Mouse (Mus musculus): ENCODE measurements at regions not wholly inside any gene's neighbourhood (a gene's known extent, or its start where the extent isn't known, plus 50 kb on each side); places are given as distances from the start of the nearest gene placed in this dataset.
A peak's percentile ranks its signal among the peaks of the same experiment; 100 is the strongest.

DNA sequence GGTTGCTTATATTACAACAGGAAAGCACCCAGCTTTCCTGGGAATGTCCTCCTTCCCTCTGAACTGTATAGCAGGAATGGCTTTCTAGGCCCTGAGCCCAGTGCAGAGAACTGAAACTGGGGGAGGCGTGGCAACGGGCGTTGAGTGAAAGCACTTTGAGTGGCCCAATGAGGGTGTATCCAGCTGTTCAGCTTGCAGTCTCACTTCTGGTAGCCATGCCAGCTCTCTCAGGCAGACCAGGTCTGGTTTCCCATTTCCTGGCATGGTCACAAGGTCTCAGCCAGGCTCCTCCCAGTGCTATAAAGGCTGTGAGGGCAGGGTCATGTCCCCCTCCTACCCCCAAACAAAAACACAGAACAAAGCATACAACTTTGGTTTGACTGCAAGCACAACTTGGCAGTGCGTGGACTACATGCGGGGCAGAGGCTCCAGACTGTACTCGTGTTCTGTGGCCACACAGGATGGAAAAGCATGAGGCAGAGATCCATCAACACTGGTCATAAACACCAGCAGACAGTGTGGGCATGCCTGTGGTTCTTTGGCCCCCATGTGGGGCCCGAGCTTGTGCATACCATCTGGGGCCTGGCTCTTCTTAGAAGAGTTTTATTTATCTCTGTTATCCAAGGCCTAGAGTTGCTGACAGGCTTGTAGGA is 69.1 kb upstream of the Thpo start:
- TF ChIP-seq TCF12 (IDR thresholded peaks at IDR 0.05; ENCODE audit: low read depth, low read length) (no peak), SIN3A (IDR thresholded peaks at IDR 0.05; ENCODE audit: low read length) (peak; percentile 55; the same call in 1 of the 2 replicates), USF2 (conservative IDR thresholded peaks at IDR 0.05; ENCODE audit: low read depth, low read length) (no peak), ELF1 (IDR thresholded peaks at IDR 0.05; ENCODE audit: low read depth, low read length) (peak; percentile 43; the same call in 1 of the 2 replicates), MXI1 (IDR thresholded peaks at IDR 0.05; ENCODE audit: low read depth, low read length) (peak; percentile 44; the same call in 1 of the 2 replicates), ZMIZ1 (IDR thresholded peaks at IDR 0.05; ENCODE audit: low read depth, low read length) (no peak), IRF4 (IDR thresholded peaks at IDR 0.05; ENCODE audit: low read depth, low read length) (peak; percentile 77), JUND (conservative IDR thresholded peaks at IDR 0.05; ENCODE audit: low read depth, low read length) (no peak), TBP (conservative IDR thresholded peaks at IDR 0.05; ENCODE audit: low read depth, low read length) (no peak), SMC3 (IDR thresholded peaks at IDR 0.05; ENCODE audit: low read depth, low read length) (no peak), MYC (IDR thresholded peaks at IDR 0.05; ENCODE audit: low read depth, low read length) (0 out of 2 replicates have a peak, but pooled peaks have one; percentile 21), RAD21 (IDR thresholded peaks at IDR 0.05; ENCODE audit: low read depth, low read length) (no peak)
- H3K36me3 ChIP-seq (replicated peaks in 1 of 2; ENCODE audit: control insufficient read depth in 1 of 2, insufficient read depth in 1 of 2, low read length in 1 of 2) = no peaks in the 10 kb centered on the region
- H3K79me2 ChIP-seq (replicated peaks; ENCODE audit: control insufficient read depth, extremely low read depth, insufficient read depth, poor library complexity, severe bottlenecking) = no peaks in the 10 kb centered on the region
- H3K4me2 ChIP-seq (ENCODE audit: insufficient read depth, low read depth, poor library complexity, severe bottlenecking) = no peak overlapping the region
- in situ Hi-C loops (cut with MboI; ENCODE audit: low pct_ligation_motif_present, low pct_unique_long_range_greater_than_20kb, low sequenced_read_pairs) (loop anchor here (10.0 kb wide), 1 partner anchor 91 kb away; no protein-coding TSS in a partner anchor), dilution Hi-C loops (cut with MboI; ENCODE audit: extremely low pct_ligation_motif_present, extremely low pct_unique_long_range_greater_than_20kb, low sequenced_read_pairs) (no loop called here)
- no peak overlapping the region for H3K9ac ChIP-seq (ENCODE audit: insufficient read depth, low read depth)
- H3K4me1 ChIP-seq (ENCODE audit: control insufficient read depth in 1 of 2, insufficient read depth in 2 of 2) = peaks cover 8 to 31% of the 10 kb centered on the region in 2 experiments
- DNase-seq (ENCODE audit: extremely low read depth) = peak; percentile 69
- H3K27ac ChIP-seq (ENCODE audit: insufficient read depth, low read depth) = no peak overlapping the region
- H3K27me3 ChIP-seq (replicated peaks) = no peaks in the 10 kb centered on the region
- no peaks in the 10 kb centered on the region for H3K9me3 ChIP-seq (replicated peaks; ENCODE audit: low read length)
- no peak overlapping the region for H3K4me3 ChIP-seq (replicated peaks in 1 of 3; ENCODE audit: low read depth in 2 of 3, low read length in 2 of 3, poor library complexity in 1 of 3)

DNA sequence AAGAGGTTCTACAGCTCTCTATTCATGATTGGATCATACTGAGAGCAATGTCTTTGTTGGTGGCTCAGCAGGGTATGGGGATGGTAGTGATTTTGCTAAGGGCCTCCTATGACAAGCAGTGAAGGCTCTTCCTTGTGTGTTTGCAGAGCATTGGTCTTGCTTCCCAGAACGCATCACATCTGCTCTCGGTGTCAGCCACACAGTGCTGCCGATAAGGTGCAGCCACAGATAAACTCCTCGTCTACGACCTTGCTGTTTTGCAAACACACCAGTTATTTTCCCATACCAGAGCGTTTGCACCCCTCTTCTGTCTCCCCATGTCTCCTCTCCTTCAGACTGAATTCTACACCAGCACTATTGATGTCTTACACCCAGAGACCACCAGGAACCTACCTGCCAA is 68.4 kb upstream of the Thpo start:
- Histone ChIP-seq H3K27ac (ENCODE audit: insufficient read depth, low read depth) (no peak overlapping the region), H3K9me3 (replicated peaks; ENCODE audit: low read length) (no peaks in the 10 kb centered on the region), H3K4me2 (ENCODE audit: insufficient read depth, low read depth, poor library complexity, severe bottlenecking) (no peak overlapping the region), H3K9ac (ENCODE audit: insufficient read depth, low read depth) (no peak overlapping the region), H3K27me3 (replicated peaks) (no peaks in the 10 kb centered on the region), H3K79me2 (replicated peaks; ENCODE audit: control insufficient read depth, extremely low read depth, insufficient read depth, poor library complexity, severe bottlenecking) (no peaks in the 10 kb centered on the region), H3K4me3 (replicated peaks in 1 of 3; ENCODE audit: low read depth in 2 of 3, low read length in 2 of 3, poor library complexity in 1 of 3) (no peak overlapping the region), H3K4me1 (ENCODE audit: control insufficient read depth in 1 of 2, insufficient read depth in 2 of 2) (peaks cover 8 to 35% of the 10 kb centered on the region in 2 experiments), H3K36me3 (replicated peaks in 1 of 2; ENCODE audit: control insufficient read depth in 1 of 2, insufficient read depth in 1 of 2, low read length in 1 of 2) (no peaks in the 10 kb centered on the region)
- no peak for DNase-seq (ENCODE audit: extremely low read depth)
- TF ChIP-seq ZMIZ1 (IDR thresholded peaks at IDR 0.05; ENCODE audit: low read depth, low read length) (no peak), MXI1 (IDR thresholded peaks at IDR 0.05; ENCODE audit: low read depth, low read length) (no peak), EP300 (IDR thresholded peaks at IDR 0.05; ENCODE audit: low read length) (no peak), USF1 (IDR thresholded peaks at IDR 0.05; ENCODE audit: low read depth, low read length) (no peak), MYC (IDR thresholded peaks at IDR 0.05; ENCODE audit: low read depth, low read length) (no peak), ZNF384 (IDR thresholded peaks at IDR 0.05; ENCODE audit: low read depth, low read length) (no peak), CHD1 (IDR thresholded peaks at IDR 0.05; ENCODE audit: low read depth, low read length) (no peak), POLR2A (IDR thresholded peaks at IDR 0.05; ENCODE audit: low read depth, low read length) (no peak), JUN (IDR thresholded peaks at IDR 0.05; ENCODE audit: insufficient read depth, low read depth, low read length) (no peak), POLR2AphosphoS2 (IDR thresholded peaks at IDR 0.05; ENCODE audit: low read depth, low read length) (no peak), UBTF (IDR thresholded peaks at IDR 0.05; ENCODE audit: low read depth, low read length) (no peak), MEF2A (IDR thresholded peaks at IDR 0.05; ENCODE audit: borderline replicate concordance, low read depth, low read length) (no peak), HCFC1 (IDR thresholded peaks at IDR 0.05; ENCODE audit: low read depth, low read length) (no peak), NRF1 (IDR thresholded peaks at IDR 0.05; ENCODE audit: low read depth, low read length) (no peak), E2F4 (IDR thresholded peaks at IDR 0.05; ENCODE audit: insufficient replicate concordance, low read depth, low read length) (no peak), JUND (conservative IDR thresholded peaks at IDR 0.05; ENCODE audit: low read depth, low read length) (no peak), ELF1 (IDR thresholded peaks at IDR 0.05; ENCODE audit: low read depth, low read length) (no peak), MAZ (IDR thresholded peaks at IDR 0.05; ENCODE audit: low read depth, low read length) (no peak), RCOR1 (conservative IDR thresholded peaks at IDR 0.05; ENCODE audit: low read depth, low read length) (no peak)
- dilution Hi-C loops (cut with MboI; ENCODE audit: extremely low pct_ligation_motif_present, extremely low pct_unique_long_range_greater_than_20kb, low sequenced_read_pairs) = no loop called here
- in situ Hi-C loops (cut with MboI; ENCODE audit: low pct_ligation_motif_present, low pct_unique_long_range_greater_than_20kb, low sequenced_read_pairs) = loop anchor here (10.0 kb wide), 1 partner anchor 92 kb away; no protein-coding TSS in a partner anchor

Data from CH12.LX (cell line).